Mouse (Mus musculus) gastrocnemius, adult 2 months (tissue): ENCODE data around the gene Dld. TPM values are rescaled to one million over a fixed set of nuclear protein-coding genes. Genes with fewer than 3 reads are reported as not detected.
A peak's percentile ranks its signal among the peaks of the same experiment; 100 is the strongest.

Experiments
- DNase-seq: peaks from one replicate; pipeline ENCODE4 v3.0.0; 2022
- H3K27ac ChIP-seq: fragments of 200-600 bp; 2 replicates; pipeline ENCODE4 v1.8.1; 2022; ENCODE audit warnings: mild to moderate bottlenecking
- H3K4me3 ChIP-seq: fragments of 200-600 bp; 2 replicates; pipeline ENCODE4 v1.8.1; 2022; ENCODE audit warnings: mild to moderate bottlenecking, moderate library complexity
- CTCF ChIP-seq: fragments of 200-600 bp; IDR thresholded peaks from 2 replicates; pipeline ENCODE4 v1.8.1; 2022; ENCODE audit warnings: antibody characterized with exemption, mild to moderate bottlenecking, moderate library complexity
- intact Hi-C: fragments of 180-260 bp; cut with DNase I; formaldehyde crosslinking; loops from one replicate; pipeline ENCODE4 v1.15.1; 2025
- total RNA-seq, 2 experiments: library from RNA; stranded (reverse); gene quantifications; 2 replicates each; pipeline ENCODE4 v1.2.3; 2021

The Dld gene
- total RNA-seq, 2 experiments from 2014 or later, result 181 to 256 TPM

DNA sequence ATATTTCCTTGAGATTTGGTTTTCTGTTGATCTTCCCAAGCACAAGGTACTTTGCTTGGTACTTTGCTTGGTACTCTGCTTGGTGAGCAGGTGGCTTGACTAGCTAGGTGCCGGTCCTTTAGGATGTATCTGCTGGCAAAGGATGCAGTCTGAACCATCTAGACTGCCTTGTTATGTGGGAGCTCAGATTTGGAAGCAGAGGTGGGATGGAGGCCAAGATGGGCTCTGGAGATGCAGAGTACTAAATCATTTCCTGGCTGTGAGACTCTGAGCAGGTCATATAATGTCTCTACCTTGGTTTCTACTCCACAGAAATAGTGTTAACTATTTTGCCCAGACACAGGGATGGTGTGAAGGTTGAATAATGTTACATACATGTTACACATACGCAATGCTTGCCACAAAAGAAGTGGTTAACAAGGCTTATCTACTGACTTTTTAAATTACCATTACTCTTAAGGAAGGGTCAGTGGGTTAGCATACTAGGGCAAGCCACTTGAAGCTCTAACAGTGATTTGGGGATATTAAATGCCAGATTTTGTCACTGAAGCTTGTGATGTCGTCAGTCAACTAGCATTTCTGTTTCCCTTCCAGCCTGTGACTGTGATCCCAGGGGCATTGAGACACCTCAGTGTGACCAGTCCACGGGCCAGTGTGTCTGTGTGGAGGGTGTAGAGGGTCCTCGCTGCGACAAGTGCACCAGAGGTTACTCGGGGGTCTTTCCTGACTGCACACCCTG lies 33.4 kb downstream of the Dld start:
- TF ChIP-seq CTCF, result no peak
- intact Hi-C loops, result no loop called here
- DNase-seq, result no peak
- H3K27ac ChIP-seq, result no peak overlapping the region
- no peak overlapping the region for H3K4me3 ChIP-seq

DNA sequence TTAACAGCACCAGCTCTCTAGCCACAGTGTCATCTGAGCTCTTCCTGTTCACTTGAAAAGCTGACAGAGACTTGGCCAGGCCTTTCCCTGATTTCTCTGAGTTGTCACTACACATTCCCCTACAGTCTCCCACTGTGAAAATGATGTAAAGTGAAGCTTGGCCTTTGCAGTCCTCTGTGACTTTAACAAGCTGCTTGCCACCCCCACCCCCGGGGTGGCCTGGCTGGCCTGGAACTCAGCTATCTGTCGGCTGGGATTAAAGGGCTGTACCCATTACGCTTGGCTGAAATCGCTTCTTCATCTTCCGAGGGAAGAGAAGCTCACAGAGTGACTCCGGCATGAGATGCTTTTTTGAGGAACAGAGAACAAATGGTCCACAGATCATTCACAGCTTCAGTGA lies 35.3 kb downstream of the Dld start:
- intact Hi-C loops, result no loop called here
- Histone ChIP-seq H3K27ac (no peak overlapping the region), H3K4me3 (no peak overlapping the region)
- TF ChIP-seq CTCF, result no peak
- no peak for DNase-seq

DNA sequence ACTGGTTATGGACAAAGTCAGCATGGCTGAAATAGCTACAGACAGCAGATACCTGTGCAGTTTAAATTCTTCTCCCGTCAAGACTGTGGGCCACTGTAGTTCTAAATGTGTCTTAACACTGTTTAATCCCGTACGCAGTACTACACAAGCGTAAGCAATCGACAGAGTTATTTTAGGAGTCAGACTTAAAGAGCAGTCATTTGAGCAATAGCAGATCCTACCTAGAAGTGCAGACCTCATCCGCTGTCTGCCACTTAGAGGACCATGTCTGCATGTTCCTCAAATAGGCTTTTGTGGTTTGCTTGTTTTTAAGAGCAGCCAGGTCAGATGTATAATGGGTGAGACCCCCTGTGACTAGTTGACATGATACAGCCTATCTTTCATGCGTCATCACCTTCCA lies 36.9 kb downstream of the Dld start:
- no peak for DNase-seq
- intact Hi-C loops, result no loop called here
- Histone ChIP-seq H3K4me3 (no peak overlapping the region), H3K27ac (no peak overlapping the region)
- no peak for TF ChIP-seq CTCF

DNA sequence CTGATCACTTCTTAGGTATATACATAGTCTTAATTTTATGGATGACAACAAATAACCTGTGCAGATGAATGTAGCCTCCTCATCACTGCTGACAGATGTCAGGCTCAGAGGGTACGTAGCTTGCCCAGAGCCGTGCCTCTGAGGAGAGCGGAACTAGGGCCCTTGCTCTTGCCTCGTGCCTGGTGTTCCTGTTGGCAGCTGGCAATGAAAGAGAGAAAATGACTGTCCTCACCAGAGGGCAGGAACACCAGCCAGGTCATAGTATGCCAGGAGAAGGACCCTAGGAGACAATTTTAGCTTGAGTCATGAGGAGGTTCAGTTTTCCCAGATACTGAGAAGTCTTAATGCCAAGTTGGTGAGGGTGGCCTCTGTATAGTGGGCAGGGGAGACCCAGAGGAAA lies 38.1 kb downstream of the Dld start:
- Histone ChIP-seq H3K27ac (no peak overlapping the region), H3K4me3 (no peak overlapping the region)
- no peak for DNase-seq
- no peak for TF ChIP-seq CTCF
- intact Hi-C loops, result no loop called here

DNA sequence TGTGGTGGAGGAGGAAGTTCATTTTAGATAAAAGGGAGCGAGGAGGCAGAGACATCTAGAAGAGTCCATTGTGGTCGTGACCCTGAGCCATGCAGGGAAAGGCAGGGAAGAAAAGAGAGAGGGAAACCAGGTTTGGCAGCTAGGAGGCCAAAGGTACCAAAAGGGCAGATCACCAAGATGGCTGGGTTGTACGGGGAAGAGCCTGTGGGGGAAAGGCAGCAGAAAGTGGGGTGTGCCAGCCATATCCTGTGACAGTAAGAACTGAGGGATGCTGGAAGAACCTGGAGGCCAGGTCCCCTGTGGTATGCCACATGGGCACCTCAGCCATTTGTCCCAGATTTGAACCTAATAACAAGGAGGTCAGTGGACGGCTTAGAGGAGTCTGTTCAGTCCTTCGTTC lies 39.0 kb downstream of the Dld start:
- TF ChIP-seq CTCF, result no peak
- H3K27ac ChIP-seq, result no peak overlapping the region
- H3K4me3 ChIP-seq, result no peak overlapping the region
- DNase-seq, result no peak
- intact Hi-C loops, result no loop called here

DNA sequence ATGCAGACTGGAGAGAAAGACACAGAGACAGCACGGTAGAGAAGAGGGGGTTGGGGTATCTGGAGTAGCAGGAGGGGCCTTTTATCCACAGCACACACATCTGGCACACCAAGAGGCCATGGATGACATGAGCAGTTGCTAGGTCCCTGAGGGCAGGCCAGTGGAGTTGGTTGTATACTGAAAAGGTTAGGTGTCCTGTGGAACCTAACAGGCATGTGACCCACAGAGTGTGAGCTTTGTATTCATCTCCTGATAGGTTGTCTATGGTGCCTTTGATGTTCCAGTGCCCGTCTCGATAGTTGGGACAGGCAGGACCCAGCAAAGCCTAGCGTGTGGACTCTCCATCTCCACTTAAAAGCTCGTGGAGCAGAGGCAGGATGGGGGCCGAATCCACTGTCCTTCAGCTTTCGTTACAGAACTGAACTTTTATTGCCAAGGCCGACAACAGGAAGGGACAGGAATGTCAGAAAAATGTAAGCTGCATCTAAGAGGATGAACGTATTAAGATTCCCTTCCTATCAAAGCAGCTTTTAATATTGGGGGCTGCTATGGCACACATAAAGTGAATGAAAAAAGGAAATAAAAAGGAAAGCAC lies 39.5 kb downstream of the Dld start:
- intact Hi-C loops, result no loop called here
- Histone ChIP-seq H3K27ac (no peak overlapping the region), H3K4me3 (no peak overlapping the region)
- no peak for TF ChIP-seq CTCF
- DNase-seq, result no peak

DNA sequence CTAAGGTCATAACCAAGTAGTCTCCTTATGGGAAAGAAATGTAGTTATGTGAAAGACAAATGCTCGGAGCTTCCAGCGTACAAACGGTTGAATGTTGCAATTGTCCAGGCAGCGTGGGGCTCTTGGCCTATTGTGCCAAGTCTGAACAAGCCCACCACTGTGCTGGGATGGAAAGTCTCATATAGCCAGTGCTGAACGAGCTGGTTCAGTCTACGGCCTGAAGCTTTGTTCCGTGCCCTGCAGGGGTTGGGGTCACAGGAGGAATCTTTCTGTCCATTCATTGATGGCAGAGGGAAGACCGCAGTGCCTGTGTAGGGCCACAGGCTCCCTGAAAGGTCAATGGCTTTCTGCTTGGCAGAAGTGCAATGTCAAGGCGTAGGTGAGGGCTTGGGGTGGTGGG lies 40.6 kb downstream of the Dld start:
- intact Hi-C loops, result no loop called here
- Histone ChIP-seq H3K27ac (no peak overlapping the region), H3K4me3 (no peak overlapping the region)
- DNase-seq, result no peak
- no peak for TF ChIP-seq CTCF

DNA sequence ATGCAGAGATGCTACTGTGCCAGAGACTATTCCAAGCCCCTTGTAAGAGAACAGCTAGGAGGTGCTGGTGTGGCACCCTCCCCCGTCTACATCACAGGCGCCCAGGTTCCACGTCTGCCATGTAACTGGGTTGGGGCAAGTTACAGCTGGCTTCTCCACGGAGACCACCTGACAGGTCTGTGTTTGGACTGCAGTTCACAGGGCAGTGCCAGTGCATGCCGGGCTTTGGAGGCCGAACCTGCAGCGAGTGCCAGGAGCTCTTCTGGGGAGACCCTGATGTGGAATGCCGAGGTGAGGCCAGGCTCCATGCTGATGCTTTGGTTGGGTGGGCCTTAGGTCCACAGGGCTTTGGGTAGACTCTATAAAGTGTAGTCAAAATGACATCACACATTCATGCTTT lies 43.5 kb downstream of the Dld start:
- no peak overlapping the region for H3K4me3 ChIP-seq
- intact Hi-C loops, result no loop called here

DNA sequence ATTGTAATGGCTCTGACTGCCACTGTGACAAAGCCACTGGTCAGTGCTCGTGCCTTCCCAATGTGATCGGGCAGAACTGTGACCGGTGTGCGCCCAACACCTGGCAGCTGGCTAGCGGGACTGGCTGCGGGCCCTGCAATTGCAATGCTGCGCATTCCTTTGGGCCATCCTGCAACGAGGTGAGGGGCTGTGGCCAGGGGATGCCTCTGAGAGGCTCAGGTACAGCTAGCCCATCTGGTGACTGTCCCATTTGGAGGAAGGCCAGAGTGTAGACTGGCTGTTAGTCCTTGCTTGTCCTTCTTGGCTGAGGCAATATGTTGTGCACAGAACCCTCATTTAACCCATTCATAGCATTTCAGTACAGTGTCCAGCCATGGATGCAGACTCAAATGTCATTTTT lies 44.2 kb downstream of the Dld start:
- Histone ChIP-seq H3K27ac (no peak overlapping the region), H3K4me3 (no peak overlapping the region)
- DNase-seq, result no peak
- intact Hi-C loops, result no loop called here
- no peak for TF ChIP-seq CTCF

More for the DNA sequence above, 43.5 kb downstream of the Dld start:
- no peak for TF ChIP-seq CTCF
- DNase-seq, result no peak
- no peak overlapping the region for H3K27ac ChIP-seq

DNA sequence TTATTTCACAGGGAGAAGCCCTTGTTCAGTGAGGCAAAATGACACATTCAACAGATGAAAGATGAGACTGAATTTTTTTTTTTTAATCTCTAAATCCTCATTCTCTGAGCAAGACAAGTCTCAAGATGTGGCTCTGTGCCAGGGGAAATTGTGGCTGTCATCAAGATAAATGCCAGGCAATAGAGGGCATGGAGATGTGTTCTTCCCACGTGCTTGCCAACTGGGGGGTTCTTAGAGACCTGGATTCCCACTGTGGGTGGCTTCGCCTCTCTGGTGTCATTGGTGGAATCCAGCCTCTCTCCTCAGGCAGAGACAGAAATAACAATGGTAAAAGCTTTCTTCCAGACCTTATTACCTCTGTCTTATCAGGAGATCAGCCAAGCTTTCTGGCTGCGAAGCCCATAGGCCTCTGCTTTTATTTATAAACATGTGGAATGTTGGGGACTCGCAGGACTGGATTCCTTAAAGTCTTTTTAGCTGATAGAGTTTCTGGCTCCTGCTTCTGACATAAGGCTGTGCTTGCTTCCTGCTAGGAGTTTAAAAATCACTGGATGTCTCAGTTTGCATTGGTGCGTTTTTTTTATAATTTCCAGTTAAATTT lies 45.1 kb downstream of the Dld start:
- intact Hi-C loops, result no loop called here
- H3K27ac ChIP-seq, result no peak overlapping the region; the same call in 1 of the 2 replicates
- no peak for DNase-seq
- TF ChIP-seq CTCF, result no peak
- no peak overlapping the region for H3K4me3 ChIP-seq

DNA sequence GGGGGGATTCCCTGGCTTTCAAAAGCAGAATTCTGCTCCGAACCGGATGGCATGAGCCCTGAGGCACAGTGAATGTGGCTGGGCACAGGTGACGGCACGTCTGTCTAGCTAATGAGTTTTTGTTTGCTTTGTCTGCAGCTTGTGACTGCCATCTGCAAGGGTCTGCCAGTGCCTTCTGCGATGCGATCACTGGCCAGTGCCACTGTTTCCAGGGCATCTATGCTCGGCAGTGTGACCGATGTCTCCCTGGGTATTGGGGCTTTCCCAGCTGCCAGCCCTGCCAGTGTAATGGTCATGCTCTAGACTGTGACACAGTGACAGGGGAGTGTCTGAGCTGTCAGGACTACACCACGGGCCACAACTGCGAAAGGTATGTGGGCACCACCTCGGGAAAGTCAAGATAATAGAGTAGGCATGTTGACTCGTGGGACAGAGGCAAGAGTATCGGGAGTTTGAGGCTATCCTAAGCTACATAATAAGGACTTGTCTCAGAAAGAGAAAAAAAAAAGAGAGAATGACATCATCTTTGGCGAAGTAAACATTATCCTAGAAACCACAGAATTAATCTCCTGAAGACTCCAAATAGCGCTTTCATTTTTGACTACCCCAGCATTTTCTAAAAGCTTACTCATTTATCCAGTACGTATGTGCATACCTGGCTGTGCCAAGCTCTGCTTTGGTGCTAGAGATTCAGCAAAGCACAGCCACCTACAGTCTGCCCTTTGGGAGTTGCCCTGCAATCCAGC lies 48.3 kb downstream of the Dld start:
- TF ChIP-seq CTCF, result no peak
- DNase-seq, result no peak
- Histone ChIP-seq H3K4me3 (peak overlapping the region; percentile 28), H3K27ac (peak overlapping the region; percentile 31; the same call in 1 of the 2 replicates)
- intact Hi-C loops, result no loop called here

DNA sequence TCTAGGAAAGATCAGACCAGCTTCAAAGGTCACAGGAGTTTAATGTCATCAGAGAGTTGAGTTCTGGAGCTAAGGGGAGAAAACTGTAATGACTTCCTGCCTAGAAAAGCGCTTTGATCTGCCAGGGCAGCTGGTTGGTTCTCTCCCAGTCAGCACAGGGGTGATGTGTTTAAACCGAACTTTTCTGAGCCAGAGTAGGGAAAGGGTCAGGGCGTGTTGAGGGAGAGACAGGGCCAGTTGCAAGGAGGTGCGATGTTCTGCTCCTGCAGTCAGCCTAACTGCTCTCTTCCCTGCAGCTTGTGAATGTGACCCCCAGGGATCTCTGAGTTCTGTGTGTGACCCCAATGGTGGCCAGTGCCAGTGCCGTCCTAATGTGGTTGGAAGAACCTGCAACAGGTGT lies 49.0 kb downstream of the Dld start:
- H3K4me3 ChIP-seq, result no peak overlapping the region
- intact Hi-C loops, result no loop called here
- no peak overlapping the region for H3K27ac ChIP-seq
- no peak for TF ChIP-seq CTCF
- no peak for DNase-seq

DNA sequence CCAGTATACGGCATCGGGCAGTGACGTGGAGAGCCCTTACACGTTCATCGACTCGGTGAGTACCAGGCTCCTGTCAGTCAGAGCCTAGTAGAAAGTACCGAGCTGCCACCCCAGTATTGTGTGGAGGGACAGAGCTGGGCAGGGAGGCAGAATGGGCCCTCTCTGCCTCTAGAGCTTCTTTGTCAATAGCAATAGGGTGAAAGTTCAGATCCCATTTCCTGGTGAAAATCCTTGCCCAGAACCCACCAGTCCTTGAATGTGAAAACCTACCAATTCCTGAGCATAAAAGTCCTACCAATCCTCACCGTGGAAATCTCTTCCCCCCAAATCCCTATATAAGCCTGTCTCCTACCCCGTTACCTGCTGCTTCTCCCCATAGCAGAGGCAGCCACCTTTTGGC lies 51.0 kb downstream of the Dld start:
- no peak for TF ChIP-seq CTCF
- no peak for DNase-seq
- no peak overlapping the region for H3K4me3 ChIP-seq
- no peak overlapping the region for H3K27ac ChIP-seq
- intact Hi-C loops, result no loop called here
